In genomic region chr5:149678100-149678989, GRCm38 (mm10) we compare ENCODE assay signal across 8 mouse cellular contexts. TPM values are rescaled to one million over a fixed set of nuclear protein-coding genes. Genes with fewer than 3 reads are reported as not detected.
DNase-seq lines count a peak whose midpoint lies in the region; ATAC-seq lines count a peak whose summit lies in the region.

TSS of gene B3glct (plus strand) at chr5:149678230.

- H3K9ac ChIP-seq in hindbrain, embryonic 14.5 days = peak within 1 kb of the TSS; percentile 72

- H3K27ac ChIP-seq in hindbrain, embryonic 14.5 days = no peak within 1 kb of the TSS

- H3K4me2 ChIP-seq in hindbrain, embryonic 14.5 days (replicated peaks) = peak within 1 kb of the TSS; percentile 94

- H3K36me3 ChIP-seq in hindbrain, embryonic 14.5 days (replicated peaks; ENCODE audit: control insufficient read depth, insufficient read depth) = no peaks in the 10 kb centered on the region

- H3K27me3 ChIP-seq in hindbrain, embryonic 14.5 days (ENCODE audit: control insufficient read depth, insufficient read depth, low read length) = no peaks in the 10 kb centered on the region

- peak; percentile 91 for ATAC-seq in hindbrain, embryonic 14.5 days (ENCODE audit: low FRiP score)

- H3K4me3 ChIP-seq in hindbrain, embryonic 14.5 days (replicated peaks; ENCODE audit: low read length) = peak within 1 kb of the TSS; percentile 83

- no peaks in the 10 kb centered on the region; the same call in 1 of the 2 replicates for H3K4me1 ChIP-seq in hindbrain, embryonic 14.5 days (replicated peaks; ENCODE audit: control insufficient read depth, insufficient read depth, low read length)

- under 1% methylated on average over 62 of the region's 106 CpGs for WGBS in hindbrain, embryonic 14.5 days

- no peaks in the 10 kb centered on the region for H3K9me3 ChIP-seq in hindbrain, embryonic 14.5 days (ENCODE audit: control insufficient read depth, low read length)

- peak; percentile 82 for DNase-seq in T-cell, adult 2 months (ENCODE audit: low spot score)
- DNase-seq in cerebellum, postnatal 36 days = peak; percentile 80
- peak; percentile 75 to 79 for DNase-seq in frontal cortex, postnatal 36 days (ENCODE audit: low spot score in 2 of 2)
- peak; percentile 86 for DNase-seq in hindbrain, embryonic 14.5 days (ENCODE audit: low spot score)
- DNase-seq in layer of hippocampus, postnatal 36 days = peak; percentile 79 to 81
- peak; percentile 82 for DNase-seq in lung, postnatal 36 days
- peak; percentile 87 for DNase-seq in retina, embryonic 14.5 days (ENCODE audit: low spot score)
- peak; percentile 97 for DNase-seq in thymus, postnatal 4 days

RNA-seq across cellular contexts. Expression of gene B3glct, which starts in this region (rescaled TPM):
- polyA plus RNA-seq in hindbrain, embryonic 14.5 days (2014; fragmentation: Nextera tagmentation; extraction: Ambion mirVana) = 15.9 and 18.8 TPM in 2 replicates
- 10 to 100 TPM; 11.6 to 11.8 TPM for total RNA-seq in layer of hippocampus, postnatal 36 days (2021)
